ENCODE assay signal across 8 mouse cellular contexts in the genomic region with DNA sequence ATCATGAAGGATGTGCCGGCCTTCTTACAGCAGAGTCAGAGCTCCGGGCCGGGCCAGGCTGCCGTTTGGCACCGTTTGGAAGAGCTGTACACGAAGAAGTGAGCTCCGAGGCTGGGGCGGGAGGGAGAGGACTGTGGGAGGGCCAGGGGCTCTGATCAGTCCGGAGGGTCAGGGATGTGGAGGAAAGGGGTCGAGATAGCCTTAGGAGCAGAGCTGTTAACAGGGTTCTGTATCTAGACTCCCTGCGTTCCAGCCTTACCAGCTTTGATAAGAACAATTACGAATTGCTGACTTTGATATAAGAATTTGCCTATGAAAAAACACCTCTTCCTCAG. TPM values are rescaled to one million over a fixed set of nuclear protein-coding genes. Genes with fewer than 3 reads are reported as not detected.
A peak's percentile ranks its signal among the peaks of the same experiment; 100 is the strongest.
DNase-seq lines count a peak whose midpoint lies in the region; ATAC-seq lines count a peak whose summit lies in the region.

No protein-coding gene starts in this region.

- H3K9ac ChIP-seq in kidney, embryonic 14.5 days (ENCODE audit: low read depth, low read length): peak overlapping the region; percentile 78
- peak overlapping the region; percentile 84 for H3K9ac ChIP-seq in hindbrain, embryonic 12.5 days
- H3K9ac ChIP-seq in midbrain, embryonic 12.5 days (replicated peaks): peak overlapping the region; percentile 92

- H3K27me3 ChIP-seq in kidney, embryonic 14.5 days (ENCODE audit: control insufficient read depth, insufficient read depth, low read length): no peaks in the 10 kb centered on the region
- H3K27me3 ChIP-seq in hindbrain, embryonic 12.5 days: no peaks in the 10 kb centered on the region
- no peaks in the 10 kb centered on the region for H3K27me3 ChIP-seq in midbrain, embryonic 12.5 days

- WGBS in kidney, embryonic 14.5 days: under 1% methylated on average over 12 of the region's 12 CpGs
- under 1% methylated on average over 12 of the region's 12 CpGs for WGBS in hindbrain, embryonic 12.5 days
- under 1% methylated on average over 12 of the region's 12 CpGs for WGBS in midbrain, embryonic 12.5 days

- peak overlapping the region; percentile 47; the same call in 1 of the 2 replicates for H3K27ac ChIP-seq in kidney, embryonic 14.5 days (ENCODE audit: low read depth, low read length)
- H3K27ac ChIP-seq in brown adipose tissue, adult 24 weeks (replicated peaks; ENCODE audit: low read depth, low read length): peak overlapping the region; percentile 21; the same call in 1 of the 2 replicates
- peak overlapping the region; percentile 79; the same call in 1 of the 2 replicates for H3K27ac ChIP-seq in hindbrain, embryonic 12.5 days
- peak overlapping the region; percentile 86 for H3K27ac ChIP-seq in midbrain, embryonic 12.5 days (replicated peaks)

- ATAC-seq in kidney, embryonic 14.5 days (ENCODE audit: low FRiP score, low TSS enrichment): peak; percentile 48; the same call in 1 of the 2 replicates
- ATAC-seq in hindbrain, embryonic 12.5 days (ENCODE audit: low FRiP score): peak; percentile 76
- peak; percentile 72 for ATAC-seq in midbrain, embryonic 12.5 days (ENCODE audit: low FRiP score, low read depth)

- peaks cover 24% of the 10 kb centered on the region for H3K36me3 ChIP-seq in kidney, embryonic 14.5 days (ENCODE audit: control insufficient read depth, insufficient read depth, low read length)
- peaks cover 24% of the 10 kb centered on the region for H3K36me3 ChIP-seq in hindbrain, embryonic 12.5 days
- peaks cover 21% of the 10 kb centered on the region for H3K36me3 ChIP-seq in midbrain, embryonic 12.5 days

- peak overlapping the region; percentile 97 for H3K4me3 ChIP-seq in kidney, embryonic 14.5 days (ENCODE audit: low read length)
- peak overlapping the region; percentile 65 for H3K4me3 ChIP-seq in brown adipose tissue, adult 24 weeks (ENCODE audit: insufficient read depth, low read depth, low read length)
- peak overlapping the region; percentile 76 for H3K4me3 ChIP-seq in hindbrain, embryonic 12.5 days
- H3K4me3 ChIP-seq in midbrain, embryonic 12.5 days: peak overlapping the region; percentile 94

- peak overlapping the region; percentile 78 for H3K4me2 ChIP-seq in kidney, embryonic 14.5 days (replicated peaks; ENCODE audit: low read depth, low read length)
- peak overlapping the region; percentile 69 for H3K4me2 ChIP-seq in hindbrain, embryonic 12.5 days (replicated peaks)
- peak overlapping the region; percentile 77 for H3K4me2 ChIP-seq in midbrain, embryonic 12.5 days (replicated peaks)

- no peaks in the 10 kb centered on the region; the same call in 1 of the 2 replicates for H3K4me1 ChIP-seq in kidney, embryonic 14.5 days (ENCODE audit: control insufficient read depth, insufficient read depth, low read length)
- peaks cover 6% of the 10 kb centered on the region; the same call in 1 of the 2 replicates for H3K4me1 ChIP-seq in brown adipose tissue, adult 24 weeks (ENCODE audit: control insufficient read depth, insufficient read depth, insufficient read length, low read length)
- peaks cover 16% of the 10 kb centered on the region for H3K4me1 ChIP-seq in hindbrain, embryonic 12.5 days
- H3K4me1 ChIP-seq in midbrain, embryonic 12.5 days: peaks cover 17% of the 10 kb centered on the region

- DNase-seq in kidney, adult 11 months: no peak
- no peak for DNase-seq in layer of hippocampus, adult 8-10 months (ENCODE audit: low spot score in 2 of 2)
- DNase-seq in adrenal gland, postnatal 4 days (ENCODE audit: low spot score in 2 of 2): no peak
- no peak for DNase-seq in left cerebral cortex, adult 8-10 months (ENCODE audit: low spot score in 2 of 2)

- no peaks in the 10 kb centered on the region for H3K9me3 ChIP-seq in kidney, embryonic 14.5 days (ENCODE audit: control insufficient read depth, low read length)
- H3K9me3 ChIP-seq in hindbrain, embryonic 12.5 days (replicated peaks): no peaks in the 10 kb centered on the region
- H3K9me3 ChIP-seq in midbrain, embryonic 12.5 days: no peaks in the 10 kb centered on the region

RNA-seq across cellular contexts. Expression of a gene that starts 0.3 kb away (rescaled TPM):
- 22.8 and 26.2 TPM in 2 replicates for polyA plus RNA-seq in kidney, embryonic 14.5 days (2014; fragmentation: Nextera tagmentation; extraction: Ambion mirVana)
- 77.2 and 79.1 TPM in 2 replicates for polyA plus RNA-seq in brown adipose tissue, adult 24 weeks (2012; ENCODE audit: insufficient read depth, insufficient read length, missing spikeins)
- polyA plus RNA-seq in hindbrain, embryonic 12.5 days (2016; fragmentation: Nextera tagmentation; extraction: Ambion mirVana): 25.8 and 27.1 TPM in 2 replicates
- 27.4 and 28.9 TPM in 2 replicates for polyA plus RNA-seq in midbrain, embryonic 12.5 days (2016; fragmentation: Nextera tagmentation; extraction: Ambion mirVana)
- 10 to 100 TPM; 65.3 to 73.7 (median 70.3) TPM for total RNA-seq in layer of hippocampus, adult 8-10 months (2022)
- total RNA-seq in adrenal gland, postnatal 4 days (2021): 10 to 100 TPM; 34.7 to 41.8 TPM
- 10 to 100 TPM; 62.4 to 79.7 (median 73.7) TPM for total RNA-seq in left cerebral cortex, adult 8-10 months (2022)

RNA-seq across cellular contexts. Expression of a gene that starts 0.7 kb away (rescaled TPM):
- polyA plus RNA-seq in kidney, embryonic 14.5 days (2014; fragmentation: Nextera tagmentation; extraction: Ambion mirVana): 148 and 226 TPM in 2 replicates
- 108 and 110 TPM in 2 replicates for polyA plus RNA-seq in brown adipose tissue, adult 24 weeks (2012; ENCODE audit: insufficient read depth, insufficient read length, missing spikeins)
- polyA plus RNA-seq in hindbrain, embryonic 12.5 days (2016; fragmentation: Nextera tagmentation; extraction: Ambion mirVana): 279 and 282 TPM in 2 replicates
- polyA plus RNA-seq in midbrain, embryonic 12.5 days (2016; fragmentation: Nextera tagmentation; extraction: Ambion mirVana): 279 and 300 TPM in 2 replicates
- 100 to 1,000 TPM; 105 to 120 (median 119) TPM for total RNA-seq in layer of hippocampus, adult 8-10 months (2022)
- total RNA-seq in adrenal gland, postnatal 4 days (2021): 100 to 1,000 TPM; 123 to 133 TPM
- 100 to 1,000 TPM; 105 to 117 (median 109) TPM for total RNA-seq in left cerebral cortex, adult 8-10 months (2022)

RNA-seq across cellular contexts. Expression of a gene that starts 17.8 kb away (rescaled TPM):
- polyA plus RNA-seq in kidney, embryonic 14.5 days (2014; fragmentation: Nextera tagmentation; extraction: Ambion mirVana): not detected in 2 replicates
- polyA plus RNA-seq in brown adipose tissue, adult 24 weeks (2012; ENCODE audit: insufficient read depth, insufficient read length, missing spikeins): 8,049 and 8,538 TPM in 2 replicates
- polyA plus RNA-seq in hindbrain, embryonic 12.5 days (2016; fragmentation: Nextera tagmentation; extraction: Ambion mirVana): 0.81 TPM in 1 of 2 replicates, not detected in the other
- polyA plus RNA-seq in midbrain, embryonic 12.5 days (2016; fragmentation: Nextera tagmentation; extraction: Ambion mirVana): not detected in 2 replicates
- total RNA-seq in layer of hippocampus, adult 8-10 months (2022): 1 to 10 TPM in 3 of 4 experiments, not detected in 1; 1.8 to 2.3 (median 1.9) TPM
- 100 to 1,000 TPM; 183 to 297 TPM for total RNA-seq in adrenal gland, postnatal 4 days (2021)
- 1 to 10 TPM; 1.7 to 3.9 (median 2.9) TPM for total RNA-seq in left cerebral cortex, adult 8-10 months (2022)

RNA-seq across cellular contexts. Expression of a gene that starts 25.1 kb away (rescaled TPM):
- polyA plus RNA-seq in kidney, embryonic 14.5 days (2014; fragmentation: Nextera tagmentation; extraction: Ambion mirVana): 38.6 and 41.7 TPM in 2 replicates
- polyA plus RNA-seq in brown adipose tissue, adult 24 weeks (2012; ENCODE audit: insufficient read depth, insufficient read length, missing spikeins): 43.9 and 49.2 TPM in 2 replicates
- 30.9 and 33.4 TPM in 2 replicates for polyA plus RNA-seq in hindbrain, embryonic 12.5 days (2016; fragmentation: Nextera tagmentation; extraction: Ambion mirVana)
- 30.9 and 33.2 TPM in 2 replicates for polyA plus RNA-seq in midbrain, embryonic 12.5 days (2016; fragmentation: Nextera tagmentation; extraction: Ambion mirVana)
- total RNA-seq in layer of hippocampus, adult 8-10 months (2022): 10 to 100 TPM; 24.8 to 28.6 (median 26.2) TPM
- total RNA-seq in adrenal gland, postnatal 4 days (2021): 10 to 100 TPM; 40.2 to 42.9 TPM
- total RNA-seq in left cerebral cortex, adult 8-10 months (2022): 10 to 100 TPM; 20.7 to 26.7 (median 23.2) TPM

RNA-seq across cellular contexts. Expression of a gene that starts 25.7 kb away (rescaled TPM):
- polyA plus RNA-seq in kidney, embryonic 14.5 days (2014; fragmentation: Nextera tagmentation; extraction: Ambion mirVana): 40.8 and 49.4 TPM in 2 replicates
- polyA plus RNA-seq in brown adipose tissue, adult 24 weeks (2012; ENCODE audit: insufficient read depth, insufficient read length, missing spikeins): 14.4 and 15.5 TPM in 2 replicates
- 82.3 and 88.5 TPM in 2 replicates for polyA plus RNA-seq in hindbrain, embryonic 12.5 days (2016; fragmentation: Nextera tagmentation; extraction: Ambion mirVana)
- 69.2 and 78.3 TPM in 2 replicates for polyA plus RNA-seq in midbrain, embryonic 12.5 days (2016; fragmentation: Nextera tagmentation; extraction: Ambion mirVana)
- 10 to 100 TPM; 74.6 to 79.7 (median 77.3) TPM for total RNA-seq in layer of hippocampus, adult 8-10 months (2022)
- total RNA-seq in adrenal gland, postnatal 4 days (2021): 10 to 100 TPM; 64.3 to 69.0 TPM
- total RNA-seq in left cerebral cortex, adult 8-10 months (2022): 10 to 100 TPM; 60.1 to 70.0 (median 64.9) TPM

Comparison
In these comparisons a context has a peak if more than half of its experiments do, and no peak if none do; other contexts are left out.
1. H3K27ac ChIP-seq: peak in every context shown above with its lines; median percentile 86 in midbrain, embryonic 12.5 days; 79 in hindbrain, embryonic 12.5 days; 47 in kidney, embryonic 14.5 days; 21 in brown adipose tissue, adult 24 weeks.
2. RNA of a gene that starts 17.8 kb away (polyA plus RNA-seq): 8,049 to 8,538 TPM in brown adipose tissue, adult 24 weeks; not detected in midbrain, embryonic 12.5 days, not detected in kidney, embryonic 14.5 days and 0.81 TPM in hindbrain, embryonic 12.5 days; every median in the first group is over 1,000 times any median in the second.
3. Peak in every context shown above with its lines, with median percentiles within 50 percentile points of each other: ATAC-seq, H3K4me2 ChIP-seq, H3K4me3 ChIP-seq and H3K9ac ChIP-seq.